Mouse (Mus musculus): ENCODE data around the gene C1qtnf4.

C1qtnf4 gene

GRCm38 (mm10) chr2:90885218-90886041, at the start of gene C1qtnf4:
TSS of gene C1qtnf4 (plus strand) at chr2:90885860.
- no peak for DNase-seq (ENCODE audit: low spot score)

GRCm38 (mm10) chr2:90838621-90839020, 47.0 kb upstream of the C1qtnf4 start:
- no peak for DNase-seq (ENCODE audit: low spot score)

- DNase-seq (ENCODE audit: low spot score) = no peak
Measured at GRCm38 (mm10) chr2:90843666-90844065, 42.0 kb upstream of the C1qtnf4 start.

GRCm38 (mm10) chr2:90844262-90844661, 41.4 kb upstream of the C1qtnf4 start:
- DNase-seq (ENCODE audit: low spot score) = no peak

DNA sequence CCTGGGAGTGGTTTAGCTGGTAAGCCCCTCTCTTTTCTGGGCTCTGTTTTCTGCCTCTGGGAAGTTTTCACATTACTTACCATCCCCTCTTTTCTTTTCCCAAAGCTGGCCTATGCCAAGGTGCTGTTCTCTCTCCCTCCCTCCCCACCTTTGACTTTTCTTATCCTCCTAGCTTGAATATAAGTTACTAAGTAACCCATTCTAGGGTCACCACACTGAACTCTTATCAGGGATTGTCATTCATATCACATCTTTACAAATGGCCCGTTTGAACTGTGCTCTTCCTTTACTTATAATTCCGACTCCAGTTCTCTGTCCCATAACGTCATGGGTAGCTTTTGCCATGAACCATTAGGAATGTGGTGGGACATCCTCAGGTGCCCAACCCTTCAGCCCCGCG, 40.4 kb upstream of the C1qtnf4 start:
- no peak for DNase-seq (ENCODE audit: low spot score)

DNA sequence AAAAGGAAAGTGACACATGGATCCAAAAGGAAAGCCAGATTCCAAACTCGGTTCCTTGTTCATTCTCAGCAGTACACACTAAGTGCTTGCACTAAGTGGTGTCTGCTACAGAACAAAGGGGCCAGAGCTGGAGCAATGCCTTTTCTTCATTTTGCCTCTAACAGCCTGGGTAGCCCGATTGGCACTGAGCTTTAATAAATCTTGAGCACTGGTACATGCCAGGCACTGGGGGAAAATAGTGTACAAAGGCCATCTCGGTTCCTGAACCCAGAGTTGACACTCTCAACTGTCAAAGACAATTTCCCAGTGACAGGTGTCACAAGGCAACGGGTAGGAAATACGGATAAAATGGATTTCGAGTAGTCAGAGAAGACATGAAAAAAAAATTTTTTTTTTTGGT, 39.5 kb upstream of the C1qtnf4 start:
- DNase-seq (ENCODE audit: low spot score) = no peak

DNA sequence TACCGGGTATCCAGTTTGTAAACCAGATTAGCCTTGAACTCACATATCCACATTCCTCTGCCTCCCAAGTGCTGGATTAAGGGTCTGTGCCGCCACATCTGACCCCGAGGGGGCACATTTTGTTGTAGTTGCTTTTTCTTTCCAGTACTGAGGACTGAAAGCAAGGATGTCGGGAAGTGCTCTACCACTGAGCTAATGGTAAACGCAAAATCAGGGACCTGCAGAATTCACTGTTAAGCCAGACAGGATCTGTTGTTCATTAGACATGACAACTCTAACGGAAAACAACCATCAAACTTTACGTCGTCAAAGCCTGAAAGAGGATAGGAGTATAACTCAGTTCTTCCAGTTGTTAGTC, 39.1 kb upstream of the C1qtnf4 start:
- DNase-seq (ENCODE audit: low spot score) = no peak

- peak; percentile 86 for DNase-seq (ENCODE audit: low spot score)
Measured at GRCm38 (mm10) chr2:90846955-90847680, 38.5 kb upstream of the C1qtnf4 start, which contains the start of gene Mtch2. TSS of gene Mtch2 (plus strand) at chr2:90847155.

DNA sequence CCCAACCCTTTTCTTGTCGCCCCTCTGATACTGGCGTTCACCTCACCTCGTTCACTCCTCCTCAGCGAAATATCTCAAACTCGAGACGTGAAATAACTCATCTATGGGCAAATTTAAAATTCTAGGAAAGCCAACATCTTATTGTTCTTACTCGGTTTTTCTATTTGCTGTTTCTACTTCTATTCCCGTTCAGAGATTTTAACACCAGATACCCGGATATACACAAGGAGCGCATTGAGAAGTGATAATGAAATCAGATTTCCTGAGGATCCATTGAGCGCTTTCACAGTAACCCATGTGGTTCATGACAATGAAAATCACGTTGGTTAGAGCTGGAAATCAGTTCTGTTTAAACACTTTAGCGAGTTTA, 38.0 kb upstream of the C1qtnf4 start:
- no peak for DNase-seq (ENCODE audit: low spot score)

- DNase-seq (ENCODE audit: low spot score) = no peak
Measured at GRCm38 (mm10) chr2:90848331-90848730, 37.3 kb upstream of the C1qtnf4 start.

DNA sequence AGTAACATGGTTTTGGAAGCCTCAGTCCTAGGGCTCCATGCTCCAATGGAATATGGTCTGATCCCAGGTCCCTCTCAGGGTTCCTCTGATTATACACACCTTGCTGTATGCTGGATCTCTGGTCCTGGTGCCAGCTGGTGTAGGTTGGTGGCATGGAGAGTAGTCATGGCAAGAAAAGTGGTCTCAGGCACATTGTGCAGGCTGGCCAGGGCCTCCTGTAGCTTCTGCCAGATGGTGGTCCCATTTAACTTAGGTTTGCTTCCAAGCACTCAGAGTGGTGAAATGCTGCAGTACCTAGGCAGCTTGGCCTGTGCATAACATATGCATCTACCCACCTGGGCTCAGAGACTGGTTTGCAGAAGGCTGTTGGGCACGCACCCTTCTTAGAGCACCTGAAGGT, 35.3 kb upstream of the C1qtnf4 start:
- no peak for DNase-seq (ENCODE audit: low spot score)

- no peak for DNase-seq (ENCODE audit: low spot score)
Measured at GRCm38 (mm10) chr2:90861486-90861885, 24.2 kb upstream of the C1qtnf4 start.

DNA sequence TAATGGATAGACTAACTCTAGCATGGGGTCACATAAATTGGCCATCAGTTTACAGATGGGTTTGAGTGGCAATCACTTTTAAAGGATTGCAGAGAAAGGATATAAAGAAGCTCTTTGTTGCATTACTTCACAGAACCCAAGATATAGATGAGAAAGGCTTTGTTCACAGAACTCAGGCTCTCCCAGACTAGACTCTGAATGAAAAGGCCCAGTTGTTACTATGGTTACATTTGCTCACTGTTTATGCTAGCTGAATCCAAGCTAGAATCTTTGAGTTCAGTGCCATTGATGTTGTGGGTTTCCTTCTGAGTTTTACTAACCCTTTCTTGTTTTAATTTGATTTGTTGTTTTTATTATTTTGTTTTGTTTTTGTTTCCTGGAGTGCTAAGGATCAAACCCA, 21.5 kb upstream of the C1qtnf4 start:
- no peak for DNase-seq (ENCODE audit: low spot score)

- peak; percentile 66 for DNase-seq (ENCODE audit: low spot score)
Measured at GRCm38 (mm10) chr2:90866524-90866923, 19.1 kb upstream of the C1qtnf4 start.

DNA sequence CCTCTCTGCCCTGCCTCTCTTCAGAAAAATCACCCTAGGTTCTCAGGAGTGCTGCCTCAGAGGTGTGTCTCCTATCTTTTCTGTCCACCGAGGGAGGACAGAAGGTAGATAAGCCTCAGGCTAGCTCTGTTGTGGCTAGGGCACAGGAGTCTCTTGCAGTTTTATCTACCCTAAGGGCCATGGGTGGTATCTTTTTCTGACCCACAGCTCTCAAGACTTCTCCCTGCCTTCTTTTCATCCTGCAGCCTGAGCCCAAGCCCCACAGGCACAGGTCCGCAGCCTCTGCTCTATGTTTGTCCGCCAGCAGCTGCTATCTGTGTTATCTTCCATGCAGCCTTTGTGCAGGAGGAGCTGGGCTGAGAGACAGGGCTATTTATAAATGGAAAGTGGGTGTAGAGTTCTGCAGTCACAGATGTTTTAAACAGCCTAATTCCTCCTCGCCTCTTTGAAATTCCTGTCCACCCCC, 15.5 kb upstream of the C1qtnf4 start:
- DNase-seq (ENCODE audit: low spot score) = no peak

DNA sequence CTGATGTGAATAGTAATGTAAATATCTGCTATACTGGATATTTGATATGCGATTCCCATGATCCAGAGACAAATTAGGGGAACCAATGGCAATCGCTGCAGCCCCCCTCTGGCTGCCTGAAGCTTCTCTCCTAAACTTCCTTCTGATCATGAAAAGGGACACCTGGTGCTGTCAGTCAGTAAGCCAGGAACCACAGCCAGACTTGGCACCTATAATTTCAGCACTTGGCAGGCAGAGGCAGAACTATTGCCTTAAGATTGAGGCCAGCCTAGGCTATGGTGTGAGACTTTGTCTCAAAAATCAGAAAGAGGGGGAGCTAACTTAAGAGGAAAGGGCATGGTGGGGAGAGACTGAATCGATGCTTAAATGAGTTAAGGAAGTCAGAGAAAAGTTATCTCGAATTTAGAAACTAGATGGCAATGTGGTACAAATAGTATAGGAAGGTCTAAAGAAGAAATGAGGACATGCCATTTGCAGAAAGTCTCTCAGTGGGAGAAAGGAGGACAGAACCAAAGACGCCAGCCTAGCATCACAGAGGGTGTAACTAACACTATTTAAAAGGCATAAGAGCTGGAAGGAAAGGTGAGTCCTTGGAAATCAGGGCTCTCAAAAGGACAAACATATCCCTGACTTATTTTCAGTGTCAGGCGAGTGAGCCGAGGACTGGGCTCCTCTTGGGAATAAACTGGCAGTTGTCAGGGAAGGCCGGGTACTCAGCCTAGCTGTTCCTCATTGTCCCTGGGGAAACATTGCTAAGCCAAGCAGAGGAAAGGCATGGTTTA, 14.3 kb upstream of the C1qtnf4 start:
- DNase-seq (ENCODE audit: low spot score) = no peak

DNA sequence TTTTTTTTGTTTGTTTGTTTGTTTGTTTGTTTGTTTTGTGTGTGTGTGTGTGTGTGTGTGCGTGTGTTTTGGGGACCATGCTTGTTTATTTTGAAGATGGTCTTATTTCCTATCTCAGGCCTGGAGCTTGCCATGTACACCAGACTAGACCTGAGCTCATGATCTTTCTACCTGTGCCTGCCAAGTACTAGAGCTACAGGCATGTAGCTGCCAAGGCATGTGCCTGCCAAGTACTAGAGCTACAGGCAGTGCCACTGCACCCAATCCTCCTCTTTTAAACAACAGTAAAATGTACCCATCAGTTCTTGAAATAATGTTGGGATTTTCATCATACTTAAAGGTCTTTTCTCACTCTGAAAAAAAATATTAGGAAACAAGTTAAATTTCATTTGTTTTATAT, 11.6 kb upstream of the C1qtnf4 start:
- no peak for DNase-seq (ENCODE audit: low spot score)

DNA sequence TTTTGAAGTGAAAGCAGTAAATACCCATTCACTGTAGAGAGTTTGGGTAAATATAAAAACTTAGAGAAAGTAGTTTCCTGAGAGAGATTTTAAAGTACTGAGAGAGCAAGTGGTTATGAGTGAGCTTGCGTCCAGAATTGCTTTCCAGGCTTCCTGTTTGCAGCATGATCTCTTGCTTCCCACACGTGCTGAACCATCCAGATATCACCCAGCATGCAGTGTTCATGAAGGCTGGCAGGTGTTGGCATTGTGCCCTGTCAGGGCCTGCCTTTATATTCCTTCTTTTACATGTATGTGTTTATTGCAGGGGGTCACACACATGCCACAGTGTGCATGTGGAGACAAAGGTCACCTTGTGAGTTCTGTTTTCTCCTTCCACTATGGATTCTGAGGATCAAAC, 10.4 kb upstream of the C1qtnf4 start:
- DNase-seq (ENCODE audit: low spot score) = no peak

DNA sequence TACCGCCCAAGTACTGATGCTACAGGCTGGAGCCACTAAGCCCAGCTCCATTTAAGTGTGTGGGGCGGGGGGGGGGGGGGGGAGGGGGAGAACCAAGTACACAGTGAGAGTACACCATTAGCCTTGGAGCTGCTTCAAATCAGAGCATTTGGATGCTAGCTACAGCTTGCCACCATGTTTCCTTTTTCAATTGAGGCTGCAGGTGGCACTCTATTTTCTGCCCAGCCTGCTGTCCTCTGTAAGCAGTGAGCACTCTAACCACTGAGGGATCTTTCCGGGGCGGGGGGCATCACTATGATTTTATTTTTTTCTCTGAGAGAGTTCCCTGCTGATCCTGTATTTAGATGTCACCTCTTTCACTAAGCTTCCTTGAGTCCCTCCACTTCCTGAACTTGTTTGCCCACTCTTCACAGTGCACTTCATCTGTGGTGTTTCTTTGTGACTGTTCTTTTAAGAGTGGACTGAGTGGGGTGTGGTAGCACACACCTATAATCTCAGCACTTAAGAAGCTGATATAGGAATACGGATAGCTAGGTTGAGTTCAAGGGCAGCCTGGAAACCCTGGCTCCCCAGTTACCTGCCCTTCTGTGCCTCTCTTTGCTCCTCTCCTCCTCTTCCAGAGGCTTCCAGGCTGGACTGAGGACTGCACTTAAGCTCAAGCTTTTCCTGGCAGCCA, 7.9 kb upstream of the C1qtnf4 start:
- DNase-seq (ENCODE audit: low spot score) = no peak

GRCm38 (mm10) chr2:90879419-90879818, 6.2 kb upstream of the C1qtnf4 start:
- no peak for DNase-seq (ENCODE audit: low spot score)

GRCm38 (mm10) chr2:90880144-90880785, 5.4 kb upstream of the C1qtnf4 start:
- DNase-seq (ENCODE audit: low spot score) = no peak

- DNase-seq (ENCODE audit: low spot score) = no peak
Measured at GRCm38 (mm10) chr2:90881824-90882223, 3.8 kb upstream of the C1qtnf4 start.

Measured in ovary, postnatal 10 days (tissue).